Mouse (Mus musculus): ENCODE measurements around the gene Aloxe3.

The Aloxe3 gene

GRCm38 (mm10) chr11:69171626-69172025, 45.9 kb downstream of the Aloxe3 start:
- DNase-seq (ENCODE audit: low read depth in 1 of 2, low spot score in 2 of 2): no peak

DNA sequence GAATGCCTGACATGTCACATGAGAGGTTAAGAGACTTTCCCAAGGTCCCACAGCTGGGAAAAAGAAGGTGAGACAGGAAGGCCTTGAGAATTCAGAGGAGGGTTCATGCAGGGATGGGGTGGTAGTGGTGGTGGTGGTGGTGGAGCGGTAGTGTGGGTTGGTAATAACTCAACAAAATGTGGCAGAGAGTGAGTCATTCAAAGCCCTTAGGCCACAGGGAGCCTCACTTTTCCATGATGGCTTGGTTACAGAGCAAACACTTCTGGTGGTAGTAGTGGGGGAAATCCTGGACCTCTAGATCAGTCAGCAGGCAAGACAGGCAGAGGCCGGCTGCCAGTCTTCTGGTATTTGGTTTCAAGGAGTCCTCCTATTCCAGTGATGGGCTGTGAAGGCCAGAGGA, 46.9 kb downstream of the Aloxe3 start:
- no peak for DNase-seq (ENCODE audit: low read depth in 1 of 2, low spot score in 2 of 2)

DNA sequence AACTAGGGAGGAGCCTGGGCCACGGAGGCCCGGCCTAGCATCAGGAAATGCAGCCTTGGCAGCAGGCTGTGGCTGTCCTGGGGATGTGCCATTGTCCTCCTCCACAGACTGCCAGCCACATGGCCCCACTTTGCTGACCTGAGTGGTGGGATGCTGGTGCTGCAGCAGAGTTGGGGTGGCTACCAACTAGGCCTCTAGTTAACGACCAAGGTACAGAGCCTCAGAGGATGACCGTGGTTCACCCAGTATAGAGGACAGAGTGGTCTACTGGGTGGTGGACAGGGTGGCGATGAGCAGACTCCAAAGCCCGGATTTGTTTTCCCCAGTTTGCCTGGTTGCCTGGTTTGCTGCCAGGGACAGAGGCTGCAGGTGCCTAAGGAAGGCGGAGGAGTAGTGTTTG, 49.0 kb downstream of the Aloxe3 start:
- DNase-seq (ENCODE audit: low read depth in 1 of 2, low spot score in 2 of 2): no peak

GRCm38 (mm10) chr11:69178525-69178924, 52.8 kb downstream of the Aloxe3 start:
- DNase-seq (ENCODE audit: low read depth in 1 of 2, low spot score in 2 of 2): no peak

DNA sequence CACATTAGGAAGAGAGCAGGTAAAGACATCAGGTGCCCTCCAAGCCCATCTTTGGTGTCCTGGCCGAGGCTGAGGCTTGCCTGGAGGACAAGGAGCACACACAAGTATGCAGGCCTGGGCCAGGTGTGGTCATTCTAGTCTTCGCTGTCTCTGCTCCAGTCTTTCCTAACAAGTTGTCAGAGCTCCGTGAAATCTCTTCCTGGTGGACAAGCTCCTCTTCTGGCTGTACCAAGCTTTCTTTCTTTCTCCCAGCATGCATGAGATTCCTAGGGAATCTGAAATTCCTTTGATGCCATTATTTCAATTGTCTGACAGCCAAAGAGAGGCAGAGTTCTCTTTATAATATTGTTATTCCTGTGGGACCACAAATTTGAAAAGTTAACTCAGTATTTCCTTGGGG, 53.8 kb downstream of the Aloxe3 start:
- DNase-seq (ENCODE audit: low read depth in 1 of 2, low spot score in 2 of 2): no peak

DNA sequence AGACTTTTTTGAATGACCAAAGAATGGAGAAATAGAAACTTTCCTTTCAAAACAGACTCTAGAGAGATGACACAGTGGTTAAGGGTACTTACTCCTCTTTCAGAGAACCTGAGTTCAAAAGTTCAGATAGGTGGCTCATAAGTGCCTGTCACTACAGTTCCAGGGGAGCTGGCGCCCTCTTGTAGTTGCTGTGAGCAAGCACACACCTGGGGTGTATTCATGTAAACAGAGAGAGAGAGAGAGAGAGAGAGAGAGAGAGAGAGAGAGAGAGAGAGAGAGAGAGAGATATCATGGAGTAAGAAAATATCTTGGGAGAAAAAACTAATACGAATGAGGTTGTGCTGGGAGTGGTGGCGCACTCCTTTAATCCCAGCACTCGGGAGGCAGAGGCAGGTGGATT, 54.4 kb downstream of the Aloxe3 start:
- no peak for DNase-seq (ENCODE audit: low read depth in 1 of 2, low spot score in 2 of 2)

GRCm38 (mm10) chr11:69185031-69185430, 59.3 kb downstream of the Aloxe3 start:
- DNase-seq (ENCODE audit: low read depth in 1 of 2, low spot score in 2 of 2): no peak

- no peak for DNase-seq (ENCODE audit: low read depth in 1 of 2, low spot score in 2 of 2)
Measured at GRCm38 (mm10) chr11:69185936-69186335, 60.2 kb downstream of the Aloxe3 start.

GRCm38 (mm10) chr11:69192840-69193239, 67.1 kb downstream of the Aloxe3 start:
- DNase-seq (ENCODE audit: low read depth in 1 of 2, low spot score in 2 of 2): no peak

- no peak for DNase-seq (ENCODE audit: low read depth in 1 of 2, low spot score in 2 of 2)
Measured at GRCm38 (mm10) chr11:69196766-69197165, 71.1 kb downstream of the Aloxe3 start.

GRCm38 (mm10) chr11:69197194-69197593, 71.5 kb downstream of the Aloxe3 start:
- DNase-seq (ENCODE audit: low read depth in 1 of 2, low spot score in 2 of 2): no peak

GRCm38 (mm10) chr11:69197743-69198142, 72.0 kb downstream of the Aloxe3 start, which contains the start of gene Alox8:
Gene Alox8 (minus strand): TSS chr11:69197843.
- no peak for DNase-seq (ENCODE audit: low read depth in 1 of 2, low spot score in 2 of 2)

Data from monocyte, adult 2 months (primary cell).